Mouse (Mus musculus) megakaryocyte progenitor cell, adult 5-6 weeks (primary cell): Measurements from ENCODE around the gene Tmem210. TPM values are rescaled to one million over a fixed set of nuclear protein-coding genes. Genes with fewer than 3 reads are reported as not detected.
A peak's percentile ranks its signal among the peaks of the same experiment; 100 is the strongest.

Source experiments
- ATAC-seq: replicated peaks from 2 replicates; pipeline ENCODE4 v1.8.0; 2016; ENCODE audit warnings: mild to moderate bottlenecking, moderate TSS enrichment, inconsistent platforms; ENCODE audit not compliant: poor library complexity
- total RNA-seq, 2 experiments: library from RNA; stranded (forward) in 1 of 2; stranded (reverse) in 1 of 2; fragments of 157-497, 149-512 nt in 1 of 2; fragments of 200-1000 nt in 1 of 2; gene quantifications; 2 replicates each; pipeline versions ENCODE4 v1.2.3 to v1.2.4; 2015 to 2017

Gene Tmem210
- total RNA-seq, 2 experiments from 2014 or later: not detected

- ATAC-seq: peak; percentile 78
These were observed 4.9 kb downstream of the Tmem210 start for GRCm38 (mm10) chr2:25292856-25293255.

GRCm38 (mm10) chr2:25293706-25294105 lies 5.8 kb downstream of the Tmem210 start:
- no peak for ATAC-seq

GRCm38 (mm10) chr2:25297093-25297492 lies 9.1 kb downstream of the Tmem210 start:
- no peak for ATAC-seq

GRCm38 (mm10) chr2:25298046-25298445 lies 10.1 kb downstream of the Tmem210 start:
- ATAC-seq: no peak

- no peak for ATAC-seq
These were observed 15.5 kb downstream of the Tmem210 start for GRCm38 (mm10) chr2:25303452-25303851.

- no peak for ATAC-seq
These were observed 16.1 kb downstream of the Tmem210 start for GRCm38 (mm10) chr2:25303931-25304656.

GRCm38 (mm10) chr2:25304657-25305541 lies 17.0 kb downstream of the Tmem210 start:
- ATAC-seq: peak; percentile 73

GRCm38 (mm10) chr2:25305587-25306359 lies 17.8 kb downstream of the Tmem210 start:
- ATAC-seq: no peak

- ATAC-seq: no peak
These were observed 22.2 kb downstream of the Tmem210 start for GRCm38 (mm10) chr2:25310180-25310579.

GRCm38 (mm10) chr2:25310969-25311368 lies 23.0 kb downstream of the Tmem210 start:
- ATAC-seq: no peak

GRCm38 (mm10) chr2:25311491-25311891 lies 23.5 kb downstream of the Tmem210 start:
- ATAC-seq: no peak

GRCm38 (mm10) chr2:25318119-25318966 lies 30.4 kb downstream of the Tmem210 start:
- no peak; the same call in 1 of the 2 replicates for ATAC-seq

- ATAC-seq: peak; percentile 91
These were observed 31.2 kb downstream of the Tmem210 start, which contains the start of gene Grin1 for GRCm38 (mm10) chr2:25318971-25319773. Gene Grin1, minus strand, starts transcription at chr2:25319187.

- no peak for ATAC-seq
These were observed 32.1 kb downstream of the Tmem210 start for GRCm38 (mm10) chr2:25320084-25320483.

GRCm38 (mm10) chr2:25326036-25326435 lies 38.1 kb downstream of the Tmem210 start:
- no peak for ATAC-seq

- ATAC-seq: 0 out of 2 replicates have a peak, but pooled peaks have one; percentile 27
These were observed 40.5 kb downstream of the Tmem210 start for GRCm38 (mm10) chr2:25328440-25328839.

GRCm38 (mm10) chr2:25331470-25331869 lies 43.5 kb downstream of the Tmem210 start:
- ATAC-seq: no peak

GRCm38 (mm10) chr2:25332286-25333160 lies 44.6 kb downstream of the Tmem210 start, which contains the start of gene Man1b1:
Gene Man1b1, plus strand, starts transcription at chr2:25332338.
- ATAC-seq: peak; percentile 97
